Mouse (Mus musculus) cerebellum, postnatal 4 days (tissue): Measurements from ENCODE around the gene Pitpnm2.
"Not testable (repeated sequence)": the region's sequence is repeated elsewhere in the genome, so short reads cannot be mapped to it uniquely, and the experiment has no call there.

Source experiments
- DNase-seq, 2 experiments: peaks; one replicate each; pipeline ENCODE4 v3.0.0; 2022; ENCODE audit warnings: low spot score in 2 of 2, mixed read lengths in 1 of 2

Gene Pitpnm2

GRCm38 (mm10) chr5:124249614-124250591 lies at the start of gene Pitpnm2:
TSS of gene Pitpnm2 (minus strand) at chr5:124249760.
- DNase-seq, result peak in 1 of 2 experiments; percentile 28

GRCm38 (mm10) chr5:124299307-124299706 lies 49.7 kb upstream of the Pitpnm2 start:
- not testable (repeated sequence) for DNase-seq

- DNase-seq, result no peak
These were observed 46.9 kb upstream of the Pitpnm2 start for GRCm38 (mm10) chr5:124296475-124296874.

GRCm38 (mm10) chr5:124293967-124294366 lies 44.4 kb upstream of the Pitpnm2 start:
- no peak for DNase-seq

GRCm38 (mm10) chr5:124290216-124290615 lies 40.7 kb upstream of the Pitpnm2 start:
- no peak for DNase-seq

GRCm38 (mm10) chr5:124287616-124288247 lies 38.2 kb upstream of the Pitpnm2 start:
- DNase-seq, result no peak

- no peak for DNase-seq
These were observed 34.8 kb upstream of the Pitpnm2 start for GRCm38 (mm10) chr5:124284330-124284729.

GRCm38 (mm10) chr5:124282854-124283253 lies 33.3 kb upstream of the Pitpnm2 start:
- DNase-seq, result no peak

GRCm38 (mm10) chr5:124270226-124270625 lies 20.7 kb upstream of the Pitpnm2 start:
- no peak for DNase-seq

GRCm38 (mm10) chr5:124269661-124270060 lies 20.1 kb upstream of the Pitpnm2 start:
- DNase-seq, result no peak

- DNase-seq, result no peak
These were observed 18.1 kb upstream of the Pitpnm2 start for GRCm38 (mm10) chr5:124267652-124268051.

- no peak for DNase-seq
These were observed 17.3 kb upstream of the Pitpnm2 start for GRCm38 (mm10) chr5:124266821-124267220.

- DNase-seq, result no peak
These were observed 13.7 kb upstream of the Pitpnm2 start for GRCm38 (mm10) chr5:124263246-124263645.

GRCm38 (mm10) chr5:124262090-124262489 lies 12.5 kb upstream of the Pitpnm2 start:
- no peak for DNase-seq

GRCm38 (mm10) chr5:124259133-124259532 lies 9.6 kb upstream of the Pitpnm2 start:
- DNase-seq, result no peak

GRCm38 (mm10) chr5:124258026-124258425 lies 8.5 kb upstream of the Pitpnm2 start:
- no peak for DNase-seq

- no peak for DNase-seq
These were observed 5.6 kb upstream of the Pitpnm2 start for GRCm38 (mm10) chr5:124255141-124255540.

- DNase-seq, result no peak
These were observed 4.0 kb upstream of the Pitpnm2 start for GRCm38 (mm10) chr5:124253555-124253954.

- DNase-seq, result no peak
These were observed 3.2 kb upstream of the Pitpnm2 start for GRCm38 (mm10) chr5:124252580-124253320.

GRCm38 (mm10) chr5:124251070-124251469 lies 1.5 kb upstream of the Pitpnm2 start:
- DNase-seq, result no peak

GRCm38 (mm10) chr5:124248845-124249613 lies 531 bp downstream of the Pitpnm2 start:
- peak in 1 of 2 experiments; percentile 42 for DNase-seq
